Mouse (Mus musculus): ENCODE data around the gene Nrap. TPM values are rescaled to one million over a fixed set of nuclear protein-coding genes. Genes with fewer than 3 reads are reported as not detected.

The Nrap gene
- polyA plus RNA-seq, 1 experiment from 2014 or later: 0.16 TPM

- H3K4me1 ChIP-seq (ENCODE audit: insufficient read depth): no peaks in the 10 kb centered on the region
- H3K27me3 ChIP-seq (ENCODE audit: insufficient read depth, low read length): no peaks in the 10 kb centered on the region
- H3K27ac ChIP-seq (ENCODE audit: low read depth): no peak overlapping the region
- H3K9me3 ChIP-seq (ENCODE audit: low read length): no peaks in the 10 kb centered on the region
- H3K9ac ChIP-seq (replicated peaks): no peak overlapping the region
- peaks cover 3% of the 10 kb centered on the region; the same call in 1 of the 2 replicates for H3K36me3 ChIP-seq (replicated peaks; ENCODE audit: insufficient read depth, low read length)
- H3K4me3 ChIP-seq (ENCODE audit: low read depth, low read length): no peak overlapping the region
- DNase-seq (no peak), ATAC-seq (no peak)
- WGBS (ENCODE audit: insufficient replicate concordance): 75% methylated on average over 7 of the region's 7 CpGs
- H3K4me2 ChIP-seq (ENCODE audit: low read depth, low read length): no peak overlapping the region
- TF ChIP-seq EP300 (IDR thresholded peaks at IDR 0.05; ENCODE audit: low read depth) (no peak), CTCF (IDR thresholded peaks at IDR 0.05; ENCODE audit: low read depth) (no peak)
Observed at GRCm38 (mm10) chr19:56319219-56319618, 70.6 kb downstream of the Nrap start.

GRCm38 (mm10) chr19:56316531-56316930, 73.3 kb downstream of the Nrap start:
- H3K4me1 ChIP-seq (ENCODE audit: insufficient read depth): no peaks in the 10 kb centered on the region
- ATAC-seq (no peak), DNase-seq (no peak)
- no peaks in the 10 kb centered on the region for H3K27me3 ChIP-seq (ENCODE audit: insufficient read depth, low read length)
- no peaks in the 10 kb centered on the region for H3K9me3 ChIP-seq (ENCODE audit: low read length)
- no peak overlapping the region for H3K9ac ChIP-seq (replicated peaks)
- no peak overlapping the region for H3K4me3 ChIP-seq (ENCODE audit: low read depth, low read length)
- TF ChIP-seq EP300 (IDR thresholded peaks at IDR 0.05; ENCODE audit: low read depth) (no peak), CTCF (IDR thresholded peaks at IDR 0.05; ENCODE audit: low read depth) (no peak)
- WGBS (ENCODE audit: insufficient replicate concordance): 73% methylated on average over 3 of the region's 3 CpGs
- H3K4me2 ChIP-seq (ENCODE audit: low read depth, low read length): no peak overlapping the region
- peaks cover 10% of the 10 kb centered on the region; the same call in 1 of the 2 replicates for H3K36me3 ChIP-seq (replicated peaks; ENCODE audit: insufficient read depth, low read length)
- no peak overlapping the region for H3K27ac ChIP-seq (ENCODE audit: low read depth)

- Histone ChIP-seq H3K9ac (replicated peaks) (no peak overlapping the region), H3K27ac (ENCODE audit: low read depth) (no peak overlapping the region), H3K36me3 (replicated peaks; ENCODE audit: insufficient read depth, low read length) (no peaks in the 10 kb centered on the region), H3K4me3 (ENCODE audit: low read depth, low read length) (no peak overlapping the region), H3K4me2 (ENCODE audit: low read depth, low read length) (no peak overlapping the region), H3K27me3 (ENCODE audit: insufficient read depth, low read length) (no peaks in the 10 kb centered on the region), H3K4me1 (ENCODE audit: insufficient read depth) (no peaks in the 10 kb centered on the region), H3K9me3 (ENCODE audit: low read length) (no peaks in the 10 kb centered on the region)
- no peak for ATAC-seq
- 75% methylated on average over 11 of the region's 11 CpGs for WGBS (ENCODE audit: insufficient replicate concordance)
- TF ChIP-seq EP300 (IDR thresholded peaks at IDR 0.05; ENCODE audit: low read depth) (no peak), CTCF (IDR thresholded peaks at IDR 0.05; ENCODE audit: low read depth) (no peak)
- no peak for DNase-seq
Observed at GRCm38 (mm10) chr19:56300835-56301234, 89.0 kb downstream of the Nrap start.

- TF ChIP-seq EP300 (IDR thresholded peaks at IDR 0.05; ENCODE audit: low read depth): no peak
- no peak for TF ChIP-seq CTCF (IDR thresholded peaks at IDR 0.05; ENCODE audit: low read depth)
- Histone ChIP-seq H3K36me3 (replicated peaks; ENCODE audit: insufficient read depth, low read length) (no peaks in the 10 kb centered on the region), H3K27ac (ENCODE audit: low read depth) (no peak overlapping the region), H3K4me1 (ENCODE audit: insufficient read depth) (peaks cover 6% of the 10 kb centered on the region), H3K4me3 (ENCODE audit: low read depth, low read length) (no peak overlapping the region), H3K27me3 (ENCODE audit: insufficient read depth, low read length) (no peaks in the 10 kb centered on the region), H3K4me2 (ENCODE audit: low read depth, low read length) (no peak overlapping the region), H3K9me3 (ENCODE audit: low read length) (no peaks in the 10 kb centered on the region), H3K9ac (replicated peaks) (no peak overlapping the region)
- no peak for DNase-seq
- no peak for ATAC-seq
- 67% methylated on average over 3 of the region's 3 CpGs for WGBS (ENCODE audit: insufficient replicate concordance)
Observed at GRCm38 (mm10) chr19:56297264-56297663, 92.6 kb downstream of the Nrap start.

DNA sequence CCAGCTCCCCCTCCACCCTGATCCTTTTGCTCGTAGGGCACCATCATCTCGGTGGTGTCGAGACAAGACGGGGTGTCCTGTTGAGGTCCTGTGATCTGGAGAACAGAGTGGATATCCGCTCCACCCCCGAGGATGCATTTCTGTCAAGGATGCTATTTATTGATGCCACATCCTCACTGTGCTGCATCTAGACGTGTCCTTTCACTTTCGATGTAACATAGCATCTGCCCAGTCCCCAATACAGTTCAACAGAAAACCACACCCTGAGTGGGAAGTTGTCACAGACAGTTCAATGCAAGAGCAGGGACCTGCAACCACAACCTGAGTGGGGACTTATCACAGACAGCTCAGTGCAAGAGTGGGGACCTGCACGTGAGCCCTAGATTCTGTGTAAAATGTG, 93.2 kb downstream of the Nrap start:
- Histone ChIP-seq H3K27ac (ENCODE audit: low read depth) (no peak overlapping the region), H3K4me2 (ENCODE audit: low read depth, low read length) (no peak overlapping the region), H3K9ac (replicated peaks) (no peak overlapping the region), H3K4me3 (ENCODE audit: low read depth, low read length) (no peak overlapping the region), H3K27me3 (ENCODE audit: insufficient read depth, low read length) (no peaks in the 10 kb centered on the region), H3K4me1 (ENCODE audit: insufficient read depth) (peaks cover 6% of the 10 kb centered on the region), H3K36me3 (replicated peaks; ENCODE audit: insufficient read depth, low read length) (no peaks in the 10 kb centered on the region), H3K9me3 (ENCODE audit: low read length) (no peaks in the 10 kb centered on the region)
- WGBS (ENCODE audit: insufficient replicate concordance): 65% methylated on average over 9 of the region's 9 CpGs
- TF ChIP-seq EP300 (IDR thresholded peaks at IDR 0.05; ENCODE audit: low read depth): no peak
- ATAC-seq: no peak
- DNase-seq: no peak

DNA sequence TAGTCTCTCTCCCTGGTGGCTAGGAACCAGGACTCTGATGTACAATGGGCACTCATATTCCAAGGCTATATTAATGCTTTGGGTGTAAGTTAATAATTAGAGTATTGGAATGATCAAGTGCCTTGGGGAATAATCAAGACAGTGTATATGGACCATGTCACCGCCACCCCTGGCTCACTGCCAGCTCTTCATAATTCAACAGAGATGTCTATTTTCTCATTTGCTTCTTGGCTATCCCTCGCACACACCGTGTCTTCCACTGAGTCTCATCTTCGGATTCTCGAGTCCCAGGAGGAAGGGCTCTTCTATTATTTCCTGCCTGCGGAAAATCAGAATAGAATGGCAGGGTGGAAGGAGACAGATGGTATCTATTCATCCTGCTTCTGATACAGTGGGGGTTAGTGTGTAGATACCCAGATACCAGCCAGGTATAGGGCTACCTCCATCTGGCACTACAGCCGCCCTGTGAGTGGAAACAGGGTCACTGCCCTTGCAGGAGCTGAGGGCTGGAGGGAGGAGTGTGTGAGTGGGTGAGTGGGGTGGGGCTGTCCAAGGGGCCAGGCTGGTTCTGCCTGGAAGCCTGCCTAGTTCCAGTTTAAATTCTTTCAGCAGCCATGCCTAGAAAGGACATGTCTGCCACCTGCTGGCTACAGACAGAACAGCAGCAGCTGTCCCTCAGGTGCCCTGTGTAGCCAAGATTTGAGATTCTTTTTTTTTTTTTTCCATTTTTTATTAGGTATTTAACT, 95.0 kb downstream of the Nrap start:
- H3K9ac ChIP-seq (replicated peaks): no peak overlapping the region
- no peaks in the 10 kb centered on the region for H3K9me3 ChIP-seq (ENCODE audit: low read length)
- ATAC-seq (peak; percentile 79), DNase-seq (peak; percentile 80)
- no peak overlapping the region for H3K27ac ChIP-seq (ENCODE audit: low read depth)
- no peak overlapping the region for H3K4me3 ChIP-seq (ENCODE audit: low read depth, low read length)
- TF ChIP-seq CTCF (IDR thresholded peaks at IDR 0.05; ENCODE audit: low read depth): peak; percentile 84
- TF ChIP-seq EP300 (IDR thresholded peaks at IDR 0.05; ENCODE audit: low read depth): no peak
- 53% methylated on average over 7 of the region's 7 CpGs for WGBS (ENCODE audit: insufficient replicate concordance)
- no peaks in the 10 kb centered on the region for H3K36me3 ChIP-seq (replicated peaks; ENCODE audit: insufficient read depth, low read length)
- no peaks in the 10 kb centered on the region for H3K27me3 ChIP-seq (ENCODE audit: insufficient read depth, low read length)
- H3K4me2 ChIP-seq (ENCODE audit: low read depth, low read length): no peak overlapping the region; the same call in 1 of the 2 replicates
- peaks cover 14% of the 10 kb centered on the region for H3K4me1 ChIP-seq (ENCODE audit: insufficient read depth)
